Mouse (Mus musculus) duodenum, adult 2 months (tissue): ENCODE data around the gene Stx12. TPM values are rescaled to one million over a fixed set of nuclear protein-coding genes. Genes with fewer than 3 reads are reported as not detected.

Experiments
- polyA plus RNA-seq: library from polyadenylated mRNA; depleted of rRNA; stranded (reverse); fragments of >200 nt; gene quantifications from 2 replicates; pipeline ENCODE4 v1.2.3, GENCODE M21; 2012; ENCODE audit warnings: low replicate concordance; rRNA removed

The Stx12 gene
- 12.5 and 15.2 TPM in 2 replicates for polyA plus RNA-seq

DNA sequence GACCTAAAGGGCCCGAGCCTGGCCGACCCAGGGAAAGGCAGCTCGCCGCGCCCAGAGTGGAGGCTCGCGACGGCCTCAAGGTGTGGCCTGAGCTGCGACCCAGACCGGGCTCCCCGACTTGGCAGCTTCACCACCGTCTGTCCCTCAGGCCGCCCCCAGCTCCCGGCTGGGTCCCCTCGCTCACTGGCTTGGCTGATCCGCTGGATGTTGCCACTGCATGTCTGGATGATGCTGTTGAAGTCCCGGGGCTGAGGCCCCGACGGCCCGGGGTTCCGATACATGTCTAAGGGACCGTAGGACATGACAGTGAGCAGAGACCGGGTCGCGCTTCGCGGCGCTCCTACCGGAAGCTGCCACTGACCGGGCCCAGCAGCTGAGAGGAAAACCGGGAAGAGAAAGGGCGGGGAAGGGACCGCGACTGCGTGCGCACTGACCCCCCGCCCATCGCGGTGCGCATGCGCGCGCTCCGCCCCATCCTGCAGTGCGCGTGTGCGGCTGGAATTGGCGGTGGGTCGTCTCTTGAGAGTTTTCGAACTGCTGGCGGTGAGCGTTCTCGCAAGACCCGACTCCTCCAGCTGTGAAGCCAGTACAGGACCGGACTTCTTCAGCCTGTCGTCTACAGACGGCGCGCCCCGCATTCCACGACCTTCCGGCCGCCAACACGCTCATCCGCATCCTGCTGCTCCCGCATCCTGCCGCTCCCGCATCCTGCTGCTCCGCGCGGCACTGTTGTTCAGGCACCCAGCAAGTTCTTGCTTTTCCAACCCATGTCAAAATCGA, at the start of gene Stx12:
Gene Stx12, minus strand, starts transcription at position 446 of the 780 bp plus-strand sequence.

GRCm38 (mm10) chr4:132922558-132923008, 38.3 kb upstream of the Stx12 start, which contains the start of gene Fam76a:
Fam76a (minus strand) TSS chr4:132922558.

DNA sequence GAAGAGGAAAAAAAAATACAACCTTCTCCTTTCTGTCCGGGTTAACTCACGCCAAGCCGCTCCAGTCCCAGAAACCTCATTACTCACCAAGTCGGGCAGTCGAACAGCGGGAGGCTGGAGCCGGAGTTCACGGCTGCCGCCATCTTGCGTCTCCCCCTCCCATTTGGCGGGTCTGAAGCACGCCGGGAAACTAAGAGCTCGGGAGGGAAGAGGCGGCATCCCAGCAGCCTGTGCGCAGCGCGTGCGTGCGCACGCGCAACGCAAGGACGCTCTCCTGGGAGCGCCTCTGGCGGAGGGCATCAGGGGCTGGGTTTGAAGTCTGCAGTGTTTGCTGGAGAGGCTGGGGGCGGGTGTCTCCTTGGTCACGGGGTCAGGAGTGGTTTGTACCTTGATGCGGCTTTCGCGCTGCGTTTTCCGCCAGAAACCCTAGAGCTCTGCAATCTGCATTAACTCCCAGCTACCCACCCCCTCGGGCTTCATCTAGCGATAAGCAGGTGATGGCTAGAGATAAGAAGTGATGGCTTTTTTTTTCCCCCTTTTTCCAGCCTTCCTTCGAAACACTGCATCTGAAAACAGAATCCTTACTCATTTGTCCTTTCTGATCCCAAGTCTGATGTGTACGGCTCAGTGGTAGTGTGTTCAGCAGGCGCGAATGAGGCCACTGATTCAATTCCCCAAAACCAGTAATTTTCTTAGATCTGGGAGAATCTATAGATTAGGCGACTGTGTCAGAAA, 41.2 kb downstream of the Stx12 start, which contains the start of gene Ppp1r8:
Gene Ppp1r8, minus strand, starts transcription at position 200 of the 735 bp plus-strand sequence.

Other genes with a start within 250 kb of the Stx12 start
- 11.1 and 11.6 TPM in 2 replicates for gene Eya3, start 245.5 kb downstream of the Stx12 start, polyA plus RNA-seq
- gene Xkr8, start 152.0 kb downstream of the Stx12 start, polyA plus RNA-seq, result 1.4 and 2.8 TPM in 2 replicates
- gene Smpdl3b, start 127.3 kb downstream of the Stx12 start, polyA plus RNA-seq, result 73.6 and 133 TPM in 2 replicates
- gene Rpa2, start 116.2 kb downstream of the Stx12 start, polyA plus RNA-seq, result 7.3 and 9.7 TPM in 2 replicates
- gene Themis2, start 88.1 kb downstream of the Stx12 start, polyA plus RNA-seq, result 2.8 and 4.1 TPM in 2 replicates
- 13.6 and 14.7 TPM in 2 replicates for gene Ppp1r8, start 41.3 kb downstream of the Stx12 start, polyA plus RNA-seq
- gene Fam76a, start 38.0 kb upstream of the Stx12 start, polyA plus RNA-seq, result 7.8 and 9.3 TPM in 2 replicates
- 2.6 and 2.7 TPM in 2 replicates for gene Fgr, start 89.6 kb upstream of the Stx12 start, polyA plus RNA-seq
- 17.6 and 17.9 TPM in 2 replicates for gene Ahdc1, start 126.8 kb upstream of the Stx12 start, polyA plus RNA-seq
- 38.1 and 50.0 TPM in 2 replicates for gene Wasf2, start 246.0 kb upstream of the Stx12 start, polyA plus RNA-seq